Mouse (Mus musculus): Measurements from ENCODE around the gene Kcnq4. TPM values are rescaled to one million over a fixed set of nuclear protein-coding genes. Genes with fewer than 3 reads are reported as not detected.

Gene Kcnq4
- polyA plus RNA-seq, 1 experiment from 2014 or later: 1.7 TPM

GRCm38 (mm10) chr4:120665782-120666181, 82.6 kb downstream of the Kcnq4 start:
- Histone ChIP-seq H3K27ac (peak overlapping the region; percentile 91; the same call in 1 of the 2 replicates), H3K9me3 (no peaks in the 10 kb centered on the region), H3K27me3 (ENCODE audit: insufficient read depth, poor library complexity, severe bottlenecking) (peaks cover 37% of the 10 kb centered on the region), H3K4me3 (peak overlapping the region; percentile 78; the same call in 1 of the 2 replicates), H3K4me1 (peaks cover 43% of the 10 kb centered on the region), H3K36me3 (no peaks in the 10 kb centered on the region)
- WGBS: 72% methylated on average over 7 of the region's 7 CpGs
- no peak for DNase-seq (ENCODE audit: low spot score)

- no peaks in the 10 kb centered on the region for H3K36me3 ChIP-seq
- 0 out of 2 replicates have a peak overlapping the region, but pooled peaks have one; percentile 7 for H3K4me3 ChIP-seq
- H3K9me3 ChIP-seq: no peaks in the 10 kb centered on the region
- 3% methylated on average over 4 of the region's 4 CpGs for WGBS
- peak overlapping the region; percentile 91 for H3K27ac ChIP-seq
- DNase-seq (ENCODE audit: low spot score): peak; percentile 96
- H3K4me1 ChIP-seq: peaks cover 43% of the 10 kb centered on the region
- peaks cover 32% of the 10 kb centered on the region for H3K27me3 ChIP-seq (ENCODE audit: insufficient read depth, poor library complexity, severe bottlenecking)
Measured at GRCm38 (mm10) chr4:120665144-120665700, 83.2 kb downstream of the Kcnq4 start.

GRCm38 (mm10) chr4:120664601-120665000, 83.8 kb downstream of the Kcnq4 start:
- Histone ChIP-seq H3K4me3 (no peak overlapping the region), H3K36me3 (no peaks in the 10 kb centered on the region), H3K9me3 (no peaks in the 10 kb centered on the region), H3K27ac (peak overlapping the region; percentile 91; the same call in 1 of the 2 replicates), H3K27me3 (ENCODE audit: insufficient read depth, poor library complexity, severe bottlenecking) (peaks cover 36% of the 10 kb centered on the region), H3K4me1 (peaks cover 43% of the 10 kb centered on the region)
- no peak for DNase-seq (ENCODE audit: low spot score)
- WGBS: 51% methylated on average over 2 of the region's 2 CpGs

- Histone ChIP-seq H3K9me3 (no peaks in the 10 kb centered on the region), H3K36me3 (no peaks in the 10 kb centered on the region), H3K4me1 (peaks cover 8% of the 10 kb centered on the region), H3K4me3 (no peak overlapping the region), H3K27ac (no peak overlapping the region), H3K27me3 (ENCODE audit: insufficient read depth, poor library complexity, severe bottlenecking) (peaks cover 26% of the 10 kb centered on the region; the same call in 1 of the 2 replicates)
- 59% methylated on average over 4 of the region's 4 CpGs for WGBS
- DNase-seq (ENCODE audit: low spot score): no peak
Measured at GRCm38 (mm10) chr4:120660485-120660884, 87.9 kb downstream of the Kcnq4 start.

GRCm38 (mm10) chr4:120655898-120656297, 92.5 kb downstream of the Kcnq4 start:
- DNase-seq (ENCODE audit: low spot score): no peak
- Histone ChIP-seq H3K36me3 (no peaks in the 10 kb centered on the region), H3K9me3 (0 out of 2 replicates have a peak, but pooled peaks cover 3% of the 10 kb centered on the region), H3K4me3 (no peak overlapping the region), H3K4me1 (no peaks in the 10 kb centered on the region), H3K27ac (no peak overlapping the region), H3K27me3 (ENCODE audit: insufficient read depth, poor library complexity, severe bottlenecking) (peaks cover 52% of the 10 kb centered on the region)
- 79% methylated on average over 8 of the region's 8 CpGs for WGBS

GRCm38 (mm10) chr4:120650208-120650592, 98.2 kb downstream of the Kcnq4 start:
- Histone ChIP-seq H3K4me3 (peak overlapping the region; percentile 71), H3K9me3 (0 out of 2 replicates have a peak, but pooled peaks cover 3% of the 10 kb centered on the region), H3K36me3 (no peaks in the 10 kb centered on the region), H3K27me3 (ENCODE audit: insufficient read depth, poor library complexity, severe bottlenecking) (peaks cover 69% of the 10 kb centered on the region), H3K27ac (peak overlapping the region; percentile 84), H3K4me1 (peaks cover 9% of the 10 kb centered on the region)
- WGBS: 20% methylated on average over 7 of the region's 7 CpGs
- DNase-seq (ENCODE audit: low spot score): no peak

GRCm38 (mm10) chr4:120649369-120650207, 98.8 kb downstream of the Kcnq4 start:
- no peaks in the 10 kb centered on the region for H3K36me3 ChIP-seq
- DNase-seq (ENCODE audit: low spot score): no peak
- peak overlapping the region; percentile 84 for H3K27ac ChIP-seq
- peak overlapping the region; percentile 71 for H3K4me3 ChIP-seq
- peaks cover 9% of the 10 kb centered on the region for H3K4me1 ChIP-seq
- WGBS: 5% methylated on average over 55 of the region's 55 CpGs
- peaks cover 73% of the 10 kb centered on the region for H3K27me3 ChIP-seq (ENCODE audit: insufficient read depth, poor library complexity, severe bottlenecking)
- 0 out of 2 replicates have a peak, but pooled peaks cover 3% of the 10 kb centered on the region for H3K9me3 ChIP-seq

MicroRNAs within 50 kb of the gene (microRNA counts, 519-probe panel; counts per million panel counts)
- not detected for microRNA mmu-miR-30e

Small RNAs within 50 kb of the gene (microRNA-seq; reads per million reads assigned to microRNA genes)
- gene Mir30c-1 (121 reads per million, percentile 53 among the genes with 10 or more reads in this experiment), gene Mir30e (not detected), gene Mir30f (not detected)

Other genes with a start within 250 kb of the Kcnq4 start
- gene Slfnl1, start 216.4 kb downstream of the Kcnq4 start, polyA plus RNA-seq (2016; fragmentation: Nextera tagmentation; extraction: Ambion mirVana): 0.10 TPM in 2 replicates
- 114 and 117 TPM in 2 replicates for gene Ctps, start 178.3 kb downstream of the Kcnq4 start, polyA plus RNA-seq (2016; fragmentation: Nextera tagmentation; extraction: Ambion mirVana)
- gene Gm8439, start 159.9 kb downstream of the Kcnq4 start, polyA plus RNA-seq (2016; fragmentation: Nextera tagmentation; extraction: Ambion mirVana): 0.36 and 0.41 TPM in 2 replicates
- gene Cited4, start 82.0 kb downstream of the Kcnq4 start, polyA plus RNA-seq (2016; fragmentation: Nextera tagmentation; extraction: Ambion mirVana): 47.3 and 47.5 TPM in 2 replicates
- gene Nfyc, start 83.0 kb upstream of the Kcnq4 start, polyA plus RNA-seq (2016; fragmentation: Nextera tagmentation; extraction: Ambion mirVana): 111 and 117 TPM in 2 replicates
- gene Rims3, start 106.2 kb upstream of the Kcnq4 start, polyA plus RNA-seq (2016; fragmentation: Nextera tagmentation; extraction: Ambion mirVana): 1.8 and 3.4 TPM in 2 replicates
- 14.8 and 25.8 TPM in 2 replicates for gene Exo5, start 176.4 kb upstream of the Kcnq4 start, polyA plus RNA-seq (2016; fragmentation: Nextera tagmentation; extraction: Ambion mirVana)
- gene Zfp69, start 203.1 kb upstream of the Kcnq4 start, polyA plus RNA-seq (2016; fragmentation: Nextera tagmentation; extraction: Ambion mirVana): 13.7 and 15.7 TPM in 2 replicates

Measured in heart, embryonic 10.5 days (tissue).